Mouse (Mus musculus): ENCODE measurements at regions not wholly inside any gene's neighbourhood (a gene's known extent, or its start where the extent isn't known, plus 50 kb on each side); places are given as distances from the start of the nearest gene placed in this dataset.

- no peak overlapping the region for H3K27ac ChIP-seq (ENCODE audit: insufficient read depth, low read length)
- H3K4me1 ChIP-seq (ENCODE audit: control insufficient read depth, insufficient read depth, low read length): no peaks in the 10 kb centered on the region
- TF ChIP-seq POLR2A (IDR thresholded peaks at IDR 0.05; ENCODE audit: low read depth, low read length): no peak
- TF ChIP-seq CTCF (IDR thresholded peaks at IDR 0.05; ENCODE audit: borderline replicate concordance, insufficient read depth, low read length): no peak
- H3K4me3 ChIP-seq (ENCODE audit: insufficient read depth, low read length): no peak overlapping the region
These were observed 690.0 kb downstream of the Pkhd1 start for GRCm38 (mm10) chr1:19927736-19928327.

GRCm38 (mm10) chr1:19951050-19951679, 666.7 kb downstream of the Pkhd1 start:
- Histone ChIP-seq H3K4me1 (ENCODE audit: control insufficient read depth, insufficient read depth, low read length) (no peaks in the 10 kb centered on the region), H3K4me3 (ENCODE audit: insufficient read depth, low read length) (no peak overlapping the region), H3K27ac (ENCODE audit: insufficient read depth, low read length) (no peak overlapping the region)
- TF ChIP-seq POLR2A (IDR thresholded peaks at IDR 0.05; ENCODE audit: low read depth, low read length): no peak
- TF ChIP-seq CTCF (IDR thresholded peaks at IDR 0.05; ENCODE audit: borderline replicate concordance, insufficient read depth, low read length): no peak

- Histone ChIP-seq H3K4me3 (ENCODE audit: insufficient read depth, low read length) (no peak overlapping the region), H3K27ac (ENCODE audit: insufficient read depth, low read length) (no peak overlapping the region), H3K4me1 (ENCODE audit: control insufficient read depth, insufficient read depth, low read length) (no peaks in the 10 kb centered on the region)
- TF ChIP-seq CTCF (IDR thresholded peaks at IDR 0.05; ENCODE audit: borderline replicate concordance, insufficient read depth, low read length) (no peak), POLR2A (IDR thresholded peaks at IDR 0.05; ENCODE audit: low read depth, low read length) (no peak)
These were observed 666.1 kb downstream of the Pkhd1 start for GRCm38 (mm10) chr1:19951680-19952248.

GRCm38 (mm10) chr1:19973364-19973763, 644.5 kb downstream of the Pkhd1 start:
- H3K4me3 ChIP-seq (ENCODE audit: insufficient read depth, low read length): no peak overlapping the region
- TF ChIP-seq CTCF (IDR thresholded peaks at IDR 0.05; ENCODE audit: borderline replicate concordance, insufficient read depth, low read length) (no peak), POLR2A (IDR thresholded peaks at IDR 0.05; ENCODE audit: low read depth, low read length) (no peak)
- peaks cover 3% of the 10 kb centered on the region for H3K4me1 ChIP-seq (ENCODE audit: control insufficient read depth, insufficient read depth, low read length)
- H3K27ac ChIP-seq (ENCODE audit: insufficient read depth, low read length): peak overlapping the region; percentile 4; the same call in 1 of the 2 replicates

GRCm38 (mm10) chr1:19973981-19974380, 643.9 kb downstream of the Pkhd1 start:
- H3K27ac ChIP-seq (ENCODE audit: insufficient read depth, low read length): peak overlapping the region; percentile 4; the same call in 1 of the 2 replicates
- no peak overlapping the region for H3K4me3 ChIP-seq (ENCODE audit: insufficient read depth, low read length)
- peaks cover 3% of the 10 kb centered on the region for H3K4me1 ChIP-seq (ENCODE audit: control insufficient read depth, insufficient read depth, low read length)
- TF ChIP-seq POLR2A (IDR thresholded peaks at IDR 0.05; ENCODE audit: low read depth, low read length): no peak
- no peak for TF ChIP-seq CTCF (IDR thresholded peaks at IDR 0.05; ENCODE audit: borderline replicate concordance, insufficient read depth, low read length)

- no peak overlapping the region for H3K27ac ChIP-seq (ENCODE audit: insufficient read depth, low read length)
These were observed 642.4 kb downstream of the Pkhd1 start for GRCm38 (mm10) chr1:19975436-19975835.

GRCm38 (mm10) chr1:19981189-19981588, 636.7 kb downstream of the Pkhd1 start:
- Histone ChIP-seq H3K27ac (ENCODE audit: insufficient read depth, low read length) (no peak overlapping the region), H3K4me1 (ENCODE audit: control insufficient read depth, insufficient read depth, low read length) (no peaks in the 10 kb centered on the region), H3K4me3 (ENCODE audit: insufficient read depth, low read length) (no peak overlapping the region)
- TF ChIP-seq POLR2A (IDR thresholded peaks at IDR 0.05; ENCODE audit: low read depth, low read length): no peak
- TF ChIP-seq CTCF (IDR thresholded peaks at IDR 0.05; ENCODE audit: borderline replicate concordance, insufficient read depth, low read length): no peak

More at GRCm38 (mm10) chr1:19975436-19975835, 642.4 kb downstream of the Pkhd1 start:
- Histone ChIP-seq H3K4me1 (ENCODE audit: control insufficient read depth, insufficient read depth, low read length) (peaks cover 3% of the 10 kb centered on the region), H3K4me3 (ENCODE audit: insufficient read depth, low read length) (no peak overlapping the region)
- no peak for TF ChIP-seq CTCF (IDR thresholded peaks at IDR 0.05; ENCODE audit: borderline replicate concordance, insufficient read depth, low read length)
- no peak for TF ChIP-seq POLR2A (IDR thresholded peaks at IDR 0.05; ENCODE audit: low read depth, low read length)

GRCm38 (mm10) chr1:19982791-19983190, 635.1 kb downstream of the Pkhd1 start:
- TF ChIP-seq POLR2A (IDR thresholded peaks at IDR 0.05; ENCODE audit: low read depth, low read length): no peak
- TF ChIP-seq CTCF (IDR thresholded peaks at IDR 0.05; ENCODE audit: borderline replicate concordance, insufficient read depth, low read length): no peak
- Histone ChIP-seq H3K27ac (ENCODE audit: insufficient read depth, low read length) (no peak overlapping the region), H3K4me3 (ENCODE audit: insufficient read depth, low read length) (no peak overlapping the region)

GRCm38 (mm10) chr1:19983504-19983903, 634.4 kb downstream of the Pkhd1 start:
- TF ChIP-seq POLR2A (IDR thresholded peaks at IDR 0.05; ENCODE audit: low read depth, low read length): no peak
- no peak for TF ChIP-seq CTCF (IDR thresholded peaks at IDR 0.05; ENCODE audit: borderline replicate concordance, insufficient read depth, low read length)
- H3K4me1 ChIP-seq (ENCODE audit: control insufficient read depth, insufficient read depth, low read length): no peaks in the 10 kb centered on the region
- no peak overlapping the region for H3K4me3 ChIP-seq (ENCODE audit: insufficient read depth, low read length)
- no peak overlapping the region for H3K27ac ChIP-seq (ENCODE audit: insufficient read depth, low read length)

More at GRCm38 (mm10) chr1:19982791-19983190, 635.1 kb downstream of the Pkhd1 start:
- H3K4me1 ChIP-seq (ENCODE audit: control insufficient read depth, insufficient read depth, low read length): no peaks in the 10 kb centered on the region

- no peaks in the 10 kb centered on the region for H3K4me1 ChIP-seq (ENCODE audit: control insufficient read depth, insufficient read depth, low read length)
- no peak overlapping the region for H3K4me3 ChIP-seq (ENCODE audit: insufficient read depth, low read length)
- no peak overlapping the region for H3K27ac ChIP-seq (ENCODE audit: insufficient read depth, low read length)
- no peak for TF ChIP-seq POLR2A (IDR thresholded peaks at IDR 0.05; ENCODE audit: low read depth, low read length)
- TF ChIP-seq CTCF (IDR thresholded peaks at IDR 0.05; ENCODE audit: borderline replicate concordance, insufficient read depth, low read length): no peak
These were observed 627.9 kb downstream of the Pkhd1 start for GRCm38 (mm10) chr1:19989921-19990320.
